Mouse (Mus musculus): ENCODE measurements around the gene Igsf9.

Igsf9 gene

DNA sequence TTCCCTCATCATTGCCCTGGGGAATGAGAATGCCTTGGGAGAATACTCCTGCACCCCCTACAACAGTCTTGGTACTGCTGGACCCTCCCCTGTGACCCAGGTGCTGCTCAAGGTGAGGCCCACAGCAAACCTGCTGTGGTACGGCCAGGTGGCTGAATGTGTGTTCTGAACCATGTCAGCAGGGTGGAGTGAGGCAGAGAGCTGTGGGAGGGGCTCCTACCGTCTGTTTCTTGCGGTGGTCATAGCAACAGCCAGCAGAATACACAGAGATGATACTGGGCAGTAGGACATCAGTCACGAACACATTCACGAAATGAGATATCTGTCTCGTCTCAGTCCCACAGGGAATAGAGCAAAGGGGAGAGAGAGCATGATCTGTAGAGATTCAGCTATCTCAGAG is 11.9 kb downstream of the Igsf9 start:
- no peak for DNase-seq (ENCODE audit: inconsistent age in 2 of 2, low spot score in 1 of 2)

- DNase-seq (ENCODE audit: inconsistent age in 2 of 2, low spot score in 1 of 2) = no peak
Measured at GRCm38 (mm10) chr1:172496030-172496429, 14.4 kb downstream of the Igsf9 start.

DNA sequence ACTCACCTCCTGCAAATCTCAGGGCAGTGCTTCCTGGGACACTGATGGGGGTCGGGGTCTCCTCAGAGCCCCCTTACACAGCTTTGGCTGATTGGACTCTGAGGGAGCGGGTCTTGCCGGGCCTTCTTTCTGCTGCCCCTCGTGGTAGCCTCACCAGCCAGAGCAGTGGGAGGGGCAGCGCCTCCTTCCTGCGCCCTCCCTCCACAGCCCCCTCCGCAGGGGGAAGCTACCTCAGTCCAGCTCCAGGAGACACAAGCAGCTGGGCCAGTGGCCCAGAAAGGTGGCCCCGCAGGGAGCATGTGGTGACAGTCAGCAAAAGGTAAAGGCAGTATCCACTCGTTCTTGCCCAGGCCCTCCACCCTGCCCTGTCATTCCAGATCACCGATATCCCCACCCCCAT is 15.8 kb downstream of the Igsf9 start:
- DNase-seq (ENCODE audit: inconsistent age in 2 of 2, low spot score in 1 of 2) = no peak

DNA sequence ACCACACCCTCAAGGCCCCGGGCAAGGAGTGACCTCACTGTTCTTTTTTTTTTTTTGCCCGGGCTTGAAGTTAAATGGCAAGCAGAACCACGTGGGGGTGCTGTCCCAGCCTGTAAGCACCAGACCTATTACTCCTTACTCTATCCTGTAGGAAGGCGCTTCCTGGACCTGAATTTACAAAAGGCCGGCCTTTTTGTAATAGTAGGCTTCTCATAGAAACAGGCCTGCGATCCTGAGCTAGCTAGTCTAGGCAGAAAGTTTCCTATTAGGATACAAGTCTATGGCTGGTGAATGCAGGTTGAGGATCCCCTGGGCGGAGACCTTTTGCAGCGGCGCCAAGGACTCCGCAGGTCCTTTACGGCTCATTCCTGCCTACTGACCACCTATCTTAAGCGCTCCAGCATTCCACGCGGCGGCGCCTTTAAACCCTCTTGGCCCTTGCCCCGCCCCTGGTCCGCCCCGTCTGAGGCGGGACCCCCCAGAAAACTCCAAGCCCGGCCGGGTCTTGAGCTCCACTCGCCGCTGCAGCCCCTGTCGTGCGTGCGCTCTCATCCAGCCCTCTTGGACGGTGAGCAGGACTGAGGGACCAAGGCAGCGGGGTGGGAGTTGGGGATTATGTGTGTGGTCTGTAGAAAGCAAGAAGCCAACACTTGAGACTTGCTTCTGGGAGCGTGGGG is 18.3 kb downstream of the Igsf9 start, which contains the start of gene Tagln2:
Gene Tagln2, plus strand, starts transcription at position 283 of the 677 bp plus-strand sequence.
- DNase-seq (ENCODE audit: inconsistent age in 2 of 2, low spot score in 1 of 2) = peak; percentile 89 to 95

DNA sequence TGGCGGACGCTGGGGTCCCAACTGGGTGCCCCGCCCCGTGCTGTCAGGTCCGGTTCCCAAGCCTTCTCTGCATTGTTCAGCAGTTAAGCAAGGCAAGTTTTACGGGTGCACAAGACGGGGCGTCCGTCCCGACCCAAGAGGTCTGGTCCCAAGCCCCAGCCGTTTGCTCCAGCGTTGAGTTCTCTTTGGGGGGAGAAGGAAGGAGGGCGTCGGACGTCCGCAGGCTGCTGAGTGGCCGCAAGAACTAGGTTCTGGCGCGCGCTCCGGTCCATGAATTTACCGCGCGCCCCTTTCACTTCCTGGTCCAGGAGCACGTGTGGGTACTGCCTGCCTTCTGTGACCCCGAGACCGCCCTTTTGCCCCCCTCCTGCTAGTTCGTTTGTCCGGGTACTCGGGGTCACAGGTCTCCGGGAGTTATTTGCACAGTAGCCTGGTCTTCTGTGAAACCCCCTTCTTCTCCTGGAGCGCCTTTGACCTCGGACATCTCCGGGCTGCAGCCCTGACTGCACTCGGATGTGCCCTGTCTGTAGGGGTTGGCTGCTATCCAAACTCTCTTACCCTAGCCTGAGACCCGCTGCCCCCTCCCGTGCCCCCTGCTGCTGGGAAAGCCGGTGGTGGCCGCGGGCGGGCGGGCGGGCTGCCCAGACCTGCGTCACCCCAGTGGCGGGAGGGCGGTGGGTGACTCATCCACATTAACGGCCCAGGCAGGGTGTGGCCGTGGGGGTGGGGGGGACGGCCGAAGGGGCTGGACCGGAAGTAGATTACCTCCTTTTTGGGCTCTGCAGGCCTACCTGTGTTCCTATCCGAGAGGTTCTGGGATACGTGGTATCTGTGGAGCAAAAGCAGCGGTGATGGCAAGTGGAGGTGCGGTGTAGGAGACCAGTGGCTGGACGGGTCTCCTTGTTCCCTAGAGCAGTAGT is 19.1 kb downstream of the Igsf9 start:
- peak; percentile 78 to 92 for DNase-seq (ENCODE audit: inconsistent age in 2 of 2, low spot score in 1 of 2)

- peak; percentile 65 to 78 for DNase-seq (ENCODE audit: inconsistent age in 2 of 2, low spot score in 1 of 2)
Measured at GRCm38 (mm10) chr1:172501371-172502144, 20.0 kb downstream of the Igsf9 start.

DNA sequence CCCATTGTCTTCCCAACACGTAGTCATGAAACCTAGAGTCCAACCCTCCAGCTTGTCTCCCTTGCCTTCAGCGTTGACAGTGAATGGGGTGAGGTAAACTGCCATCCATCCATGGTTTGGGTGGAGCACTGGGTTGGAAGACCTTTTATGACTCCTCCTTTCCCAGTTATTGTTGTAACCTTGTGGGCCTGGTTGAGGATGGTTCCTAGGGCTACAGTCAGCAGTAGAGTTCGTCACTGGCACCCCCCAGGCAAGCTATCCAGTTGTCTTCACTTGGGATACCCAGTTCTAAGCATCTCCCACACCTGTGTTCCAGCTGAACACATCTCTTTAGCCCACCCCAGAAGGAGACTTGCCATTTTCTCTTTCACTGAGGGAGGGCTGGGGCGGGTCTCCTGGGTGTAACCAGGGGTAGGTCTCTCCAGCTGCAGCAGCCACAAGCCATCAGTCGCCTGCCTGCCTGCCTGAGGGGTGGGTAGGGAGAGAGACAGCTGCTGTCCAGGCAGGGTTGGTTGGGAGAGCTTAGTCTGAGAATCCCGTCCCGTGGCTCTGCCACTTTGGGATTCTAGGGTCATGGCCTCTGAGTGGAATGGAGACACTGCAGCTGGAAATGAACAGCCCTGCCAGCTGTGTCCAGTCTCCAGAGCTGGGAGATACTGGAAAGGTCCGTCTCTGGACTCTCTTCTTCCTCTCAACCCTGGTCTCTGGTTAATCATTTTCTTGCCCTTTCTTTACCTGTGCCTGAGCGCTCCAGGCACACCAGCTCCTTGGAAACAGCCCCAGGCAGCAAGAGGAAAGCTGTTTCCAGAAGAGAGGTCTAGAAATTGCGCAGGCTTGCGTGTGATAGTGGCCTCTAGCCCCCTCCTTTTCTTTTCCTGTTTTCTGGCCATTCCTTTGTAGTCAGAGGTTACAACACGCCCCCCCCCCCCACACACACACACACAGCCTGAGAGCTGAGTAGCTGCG is 20.8 kb downstream of the Igsf9 start:
- no peak for DNase-seq (ENCODE audit: inconsistent age in 2 of 2, low spot score in 1 of 2)

DNA sequence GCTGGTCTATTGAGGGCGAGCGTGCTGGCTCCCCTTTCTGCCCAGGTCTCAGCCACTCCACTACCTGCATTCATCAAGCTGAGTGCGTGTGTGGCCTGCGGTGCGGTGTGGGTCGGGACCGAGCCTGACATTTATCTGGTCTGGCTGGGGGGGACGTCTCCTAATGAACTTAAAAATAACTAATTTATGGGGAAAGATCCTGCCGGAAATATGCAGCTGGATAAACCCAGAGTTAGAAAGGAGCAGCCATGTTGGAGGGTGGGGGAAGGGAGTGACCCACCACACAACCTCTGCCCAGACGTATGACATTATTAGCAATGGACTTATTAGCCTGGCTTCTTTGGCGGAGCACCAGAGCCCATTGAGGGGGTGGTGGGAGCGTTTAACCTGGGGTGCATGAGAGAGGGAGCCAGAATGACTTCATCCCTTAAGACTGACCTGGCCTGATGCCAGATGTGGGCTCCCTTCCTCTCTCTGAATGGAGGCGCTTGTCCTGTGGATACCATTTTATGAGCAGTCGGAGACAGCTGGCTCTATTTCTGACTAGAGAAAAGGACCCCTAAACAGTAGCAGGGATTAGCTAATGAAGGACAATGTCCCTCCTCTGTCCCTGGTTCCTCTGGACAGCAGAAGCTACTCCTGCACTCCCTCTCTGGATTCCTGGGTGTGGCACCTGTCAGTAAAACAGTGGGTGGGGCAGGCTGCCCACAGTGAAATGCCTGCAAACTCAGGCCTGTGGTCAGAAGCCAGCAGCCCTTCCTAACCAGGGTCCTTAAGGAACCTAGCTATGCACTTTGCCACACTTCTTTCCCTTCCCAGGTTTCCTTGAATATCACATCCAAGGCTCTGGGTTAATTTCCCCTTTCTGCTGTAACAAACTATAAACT is 21.8 kb downstream of the Igsf9 start:
- DNase-seq (ENCODE audit: inconsistent age in 2 of 2, low spot score in 1 of 2) = peak in 1 of 2 experiments; percentile 74

DNA sequence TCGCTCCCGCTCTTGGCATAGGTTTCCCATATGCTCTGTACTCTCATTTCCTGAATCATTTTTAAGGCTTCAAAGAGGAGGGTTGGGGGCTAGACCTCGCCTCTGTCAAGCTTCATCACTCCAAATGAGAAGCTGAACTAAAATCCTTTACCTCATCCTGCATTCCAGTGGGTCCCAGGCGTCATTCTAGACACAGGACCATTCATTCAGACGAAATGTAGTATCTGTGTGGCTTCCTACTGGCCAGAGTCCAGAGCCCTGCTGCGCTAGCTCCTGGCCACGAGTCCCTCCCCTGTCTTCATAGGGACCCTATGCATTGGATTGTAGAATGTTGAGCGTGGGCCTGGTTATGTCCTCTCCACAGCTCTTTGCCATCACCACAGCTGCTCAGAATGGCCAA is 23.2 kb downstream of the Igsf9 start:
- DNase-seq (ENCODE audit: inconsistent age in 2 of 2, low spot score in 1 of 2) = no peak

- DNase-seq (ENCODE audit: inconsistent age in 2 of 2, low spot score in 1 of 2) = no peak
Measured at GRCm38 (mm10) chr1:172507001-172507400, 25.4 kb downstream of the Igsf9 start.

DNA sequence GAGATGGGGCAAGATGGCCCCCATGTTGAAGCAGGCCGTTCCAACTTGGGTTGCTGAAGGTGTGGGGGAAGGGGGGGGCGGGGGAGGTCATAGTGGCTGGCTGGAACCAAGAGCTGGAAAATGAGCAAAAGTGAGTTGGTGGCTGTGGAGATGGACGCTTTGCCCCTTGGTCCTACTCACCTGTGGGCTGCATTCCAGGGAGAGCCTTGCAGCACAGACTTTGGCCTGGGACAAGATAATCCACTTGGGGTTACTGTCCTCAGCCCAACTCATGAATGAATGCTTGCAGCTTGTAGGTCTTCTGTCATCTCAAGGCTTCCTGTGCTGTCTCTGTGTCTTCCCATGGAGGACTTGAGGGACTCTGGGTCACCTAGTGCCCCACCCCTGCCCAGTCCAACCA is 26.1 kb downstream of the Igsf9 start:
- no peak for DNase-seq (ENCODE audit: inconsistent age in 2 of 2, low spot score in 1 of 2)

DNA sequence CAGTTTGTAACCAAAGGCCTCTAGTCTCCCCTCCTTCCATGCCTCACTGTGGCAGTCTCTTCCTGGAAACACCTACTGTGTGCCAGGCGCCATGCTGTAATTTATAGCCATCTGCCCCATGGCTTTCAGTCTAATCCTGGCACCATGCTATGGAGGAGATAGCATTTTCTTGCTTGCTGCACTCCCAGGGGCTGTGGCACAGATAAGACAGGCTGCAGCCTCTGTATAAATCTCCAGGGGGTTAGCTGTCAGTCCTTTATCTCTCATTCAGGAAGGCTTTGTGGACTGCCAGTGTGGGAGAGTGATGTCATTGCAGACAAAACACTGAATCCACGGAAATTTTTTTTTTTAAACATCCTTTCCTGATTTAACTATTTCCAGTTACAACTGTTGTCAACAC is 26.6 kb downstream of the Igsf9 start:
- no peak for DNase-seq (ENCODE audit: inconsistent age in 2 of 2, low spot score in 1 of 2)

DNA sequence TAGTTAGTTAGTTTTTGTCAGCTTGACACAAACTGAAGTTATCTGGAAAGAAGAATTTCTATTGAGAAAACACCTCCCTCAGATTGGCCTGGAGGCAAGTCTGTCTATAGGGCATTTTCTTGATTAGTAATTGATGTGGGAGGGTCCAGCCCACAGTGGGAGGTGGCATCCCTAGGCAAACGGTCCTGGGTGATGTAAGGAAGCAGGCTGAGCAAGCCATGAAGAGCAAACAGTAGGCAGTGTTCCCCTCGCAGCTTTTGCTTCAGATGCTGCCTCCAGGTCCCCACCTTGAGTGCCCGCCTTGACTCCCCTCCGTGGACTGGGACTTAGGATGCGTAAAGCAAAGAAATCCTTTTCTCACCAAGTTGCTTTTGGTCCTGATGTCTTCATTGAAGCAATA is 27.6 kb downstream of the Igsf9 start:
- DNase-seq (ENCODE audit: inconsistent age in 2 of 2, low spot score in 1 of 2) = no peak

DNA sequence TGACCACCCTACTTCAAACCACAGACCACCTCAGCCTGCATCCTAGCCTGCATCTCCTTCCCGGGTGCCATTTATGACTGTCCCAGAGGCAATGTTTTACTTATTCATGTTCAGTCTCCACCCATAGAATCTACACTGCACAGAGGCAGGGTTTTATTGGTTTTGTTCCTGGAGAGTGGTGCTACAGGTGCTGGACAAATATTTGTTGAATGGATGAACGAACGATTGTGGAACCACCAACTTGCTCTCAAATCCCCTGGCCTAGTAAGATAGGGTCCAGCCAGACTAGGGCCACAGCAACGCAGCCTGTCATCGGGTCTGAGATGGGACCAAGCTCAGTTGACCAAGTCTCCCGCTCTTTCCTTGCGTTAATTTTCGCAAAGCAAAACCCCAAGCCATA is 28.4 kb downstream of the Igsf9 start:
- DNase-seq (ENCODE audit: inconsistent age in 2 of 2, low spot score in 1 of 2) = no peak

DNA sequence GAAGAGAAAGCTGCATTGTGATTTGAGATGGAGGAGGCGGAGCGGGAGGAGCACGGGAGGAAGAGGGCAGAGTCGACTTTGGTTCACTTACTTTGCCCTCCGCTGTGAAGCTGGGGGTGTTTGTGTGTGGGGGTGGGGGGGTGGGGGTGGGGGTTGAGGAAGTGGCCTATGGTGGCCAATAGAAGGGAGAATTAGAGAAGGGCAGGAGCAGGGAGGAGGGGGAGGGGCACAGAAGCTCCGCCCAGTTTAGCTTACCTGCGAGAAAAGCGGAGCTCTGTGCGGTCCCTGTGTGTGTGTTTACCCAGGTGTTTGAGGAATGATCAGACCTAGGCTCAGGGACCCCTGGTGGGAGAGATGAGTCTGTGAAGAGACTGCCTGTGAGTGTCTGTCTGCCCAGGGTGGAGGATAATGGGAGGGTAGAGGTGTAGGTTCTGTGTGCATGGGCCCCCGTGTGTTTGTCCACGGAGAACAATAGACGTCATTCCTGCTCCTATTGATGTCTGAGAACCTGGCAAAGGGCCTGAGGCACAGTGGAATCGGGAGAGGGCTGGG is 28.9 kb downstream of the Igsf9 start:
- no peak for DNase-seq (ENCODE audit: inconsistent age in 2 of 2, low spot score in 1 of 2)

DNA sequence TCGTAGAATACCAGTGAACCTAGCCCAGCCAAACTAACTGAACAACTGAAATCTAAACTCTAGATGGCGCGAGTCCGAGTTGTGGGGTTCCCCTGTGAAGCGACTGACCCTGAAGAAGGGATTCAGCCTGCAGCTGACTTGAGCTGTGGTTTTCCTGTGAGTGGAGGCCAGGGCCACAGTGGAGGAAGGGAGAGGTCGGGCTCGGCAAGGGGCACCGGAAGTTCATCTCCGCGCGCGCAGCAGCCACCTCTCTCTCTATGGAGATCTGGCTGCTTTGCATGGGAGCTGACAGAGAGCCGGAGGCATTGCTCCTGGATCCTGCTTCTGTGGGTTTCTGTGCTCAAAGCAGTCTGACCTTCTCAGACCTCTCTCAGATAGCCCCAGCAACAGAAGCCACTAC is 31.4 kb downstream of the Igsf9 start:
- peak; percentile 79 to 89 for DNase-seq (ENCODE audit: inconsistent age in 2 of 2, low spot score in 1 of 2)

DNA sequence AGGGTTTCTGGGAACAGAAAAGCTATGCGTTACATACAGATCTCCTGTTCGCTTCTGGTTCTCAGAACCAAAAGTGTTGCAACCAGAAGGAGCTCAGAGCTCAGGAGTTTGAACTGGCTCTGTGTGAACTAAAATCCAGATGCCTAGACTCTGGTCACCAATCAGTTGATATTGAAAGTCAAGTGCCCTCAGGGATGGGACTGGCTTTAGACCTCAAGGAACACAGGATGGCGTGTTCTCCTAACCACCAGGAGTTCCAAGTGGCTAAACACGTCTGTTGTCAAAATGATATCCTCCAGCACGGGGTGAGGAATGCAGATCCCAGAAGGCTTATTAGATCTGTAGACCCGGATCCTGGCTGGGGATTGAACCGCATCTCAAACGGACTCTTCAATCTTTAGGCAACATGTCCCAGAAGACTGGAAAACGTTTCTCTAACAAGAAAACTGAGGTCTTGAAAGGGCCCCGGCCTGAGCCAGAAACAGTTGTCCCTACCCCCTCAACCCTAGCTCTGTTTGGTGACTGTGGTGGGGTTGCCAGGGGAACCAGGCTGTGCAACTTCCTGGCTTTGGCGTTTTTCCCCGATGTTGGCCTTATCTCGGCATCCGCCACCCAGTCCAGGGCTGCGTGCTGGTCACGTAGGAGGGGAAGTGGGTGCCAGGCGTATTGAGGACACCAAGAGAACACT is 32.1 kb downstream of the Igsf9 start:
- peak; percentile 61 to 79 for DNase-seq (ENCODE audit: inconsistent age in 2 of 2, low spot score in 1 of 2)

GRCm38 (mm10) chr1:172514213-172514529 is 32.6 kb downstream of the Igsf9 start:
- no peak for DNase-seq (ENCODE audit: inconsistent age in 2 of 2, low spot score in 1 of 2)

Measured in adrenal gland, adult (tissue).